Mouse (Mus musculus) stomach, embryonic 15.5 days (tissue): ENCODE measurements around the gene Minar1. TPM values are rescaled to one million over a fixed set of nuclear protein-coding genes. Genes with fewer than 3 reads are reported as not detected.

ENCODE experiments used
- ATAC-seq: fragments of 200-750 bp; cut with Nextera tagmentation; 2 replicates; pipeline ENCODE4 v1.8.0; 2017; ENCODE audit warnings: low read depth, moderate number of reproducible peaks, moderate TSS enrichment; ENCODE audit not compliant: insufficient read depth, low FRiP score
- H3K27ac ChIP-seq: fragments of 300-500 bp; sonication (generic); 2 replicates; pipeline ENCODE4 v1.5.1; 2015; ENCODE audit warnings: mild to moderate bottlenecking, inconsistent platforms
- H3K27me3 ChIP-seq: fragments of 300-500 bp; sonication (generic); replicated peaks from 2 replicates; pipeline ENCODE4 v1.6.1; 2015; ENCODE audit warnings: inconsistent platforms
- H3K36me3 ChIP-seq: fragments of 300-500 bp; sonication (generic); 2 replicates; pipeline ENCODE4 v1.6.1; 2015; ENCODE audit warnings: inconsistent platforms
- H3K4me1 ChIP-seq: fragments of 300-500 bp; sonication (generic); 2 replicates; pipeline ENCODE4 v1.6.1; 2015; ENCODE audit warnings: inconsistent platforms
- H3K4me2 ChIP-seq: fragments of 300-500 bp; sonication (generic); 2 replicates; pipeline ENCODE4 v1.6.1; 2015; ENCODE audit warnings: mild to moderate bottlenecking, inconsistent platforms
- H3K4me3 ChIP-seq: fragments of 300-500 bp; sonication (generic); replicated peaks from 2 replicates; pipeline ENCODE4 v1.5.1; 2015; ENCODE audit warnings: inconsistent platforms
- H3K9ac ChIP-seq: fragments of 300-500 bp; sonication (generic); 2 replicates; pipeline ENCODE4 v1.6.1; 2015; ENCODE audit warnings: inconsistent platforms
- H3K9me3 ChIP-seq: fragments of 300-500 bp; sonication (generic); 2 replicates; pipeline ENCODE4 v1.6.1; 2016; ENCODE audit warnings: inconsistent platforms
- WGBS: fragments of 180-500 bp; shearing (Covaris S2); methylation state at CpG from one replicate; pipeline ENCODE4 v1.1.7; 2015; 5-methylcytosine and 5-hydroxymethylcytosine counted together
- polyA plus RNA-seq: library from polyadenylated mRNA; unstranded; fragments of >200 nt; fragmentation: Nextera tagmentation; extraction: Ambion mirVana; gene quantifications from 2 replicates; pipeline ENCODE4 v1.2.1, GENCODE M21; 2015

Gene Minar1
- polyA plus RNA-seq, 1 experiment from 2014 or later: 0.08 TPM

- Histone ChIP-seq H3K4me1 (no peaks in the 10 kb centered on the region), H3K27me3 (no peaks in the 10 kb centered on the region), H3K4me2 (no peak overlapping the region), H3K9ac (no peak overlapping the region), H3K27ac (no peak overlapping the region), H3K9me3 (no peaks in the 10 kb centered on the region), H3K36me3 (no peaks in the 10 kb centered on the region), H3K4me3 (no peak overlapping the region)
- ATAC-seq: no peak
- WGBS: 90% methylated on average over 9 of the region's 9 CpGs
Measured at GRCm38 (mm10) chr9:89601891-89602290, 21.0 kb downstream of the Minar1 start.

DNA sequence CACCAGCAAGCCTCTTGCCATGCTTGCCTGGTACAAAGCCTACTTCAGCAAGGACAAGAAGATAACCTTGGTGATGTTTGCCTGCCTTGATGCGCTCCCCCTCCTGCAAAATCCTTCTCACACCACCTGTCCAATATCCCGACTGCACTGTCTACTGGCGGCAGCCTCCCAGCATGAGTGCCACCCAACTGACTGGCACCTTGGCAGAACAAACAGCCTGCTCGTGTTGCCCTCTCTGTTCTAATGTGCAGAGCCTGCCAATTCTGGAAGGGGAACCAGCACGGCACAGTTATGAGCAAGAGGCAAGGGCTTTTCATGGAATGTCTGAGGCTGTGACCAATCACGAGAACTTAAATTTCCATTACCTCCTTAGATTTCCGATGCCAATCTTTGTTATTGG is 22.2 kb downstream of the Minar1 start:
- Histone ChIP-seq H3K27ac (no peak overlapping the region), H3K4me1 (no peaks in the 10 kb centered on the region), H3K9me3 (no peaks in the 10 kb centered on the region), H3K4me3 (no peak overlapping the region), H3K9ac (no peak overlapping the region), H3K4me2 (no peak overlapping the region), H3K27me3 (no peaks in the 10 kb centered on the region), H3K36me3 (no peaks in the 10 kb centered on the region)
- no peak for ATAC-seq
- 86% methylated on average over 7 of the region's 7 CpGs for WGBS

DNA sequence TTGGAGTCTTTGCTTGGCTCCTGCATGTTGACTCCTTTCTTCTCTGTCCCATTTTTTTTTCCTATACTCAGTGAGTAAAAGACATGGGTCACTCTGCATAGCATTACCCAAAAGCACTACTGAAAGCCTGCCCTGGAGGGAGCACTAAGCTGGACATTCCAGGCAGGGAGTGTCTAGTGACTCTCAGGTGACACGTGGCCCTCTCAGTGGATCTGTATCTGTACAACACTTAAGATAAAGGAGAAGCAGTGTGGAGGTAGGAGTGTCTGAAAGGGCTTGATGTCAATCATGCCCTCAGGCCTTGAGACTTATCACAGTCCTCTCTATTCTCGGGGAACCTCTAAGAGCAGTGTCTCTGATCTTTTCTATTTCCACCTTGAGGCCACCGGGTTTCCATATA is 25.9 kb downstream of the Minar1 start:
- Histone ChIP-seq H3K4me3 (no peak overlapping the region), H3K4me1 (no peaks in the 10 kb centered on the region), H3K27me3 (no peaks in the 10 kb centered on the region), H3K4me2 (no peak overlapping the region), H3K9me3 (no peaks in the 10 kb centered on the region), H3K27ac (no peak overlapping the region), H3K36me3 (no peaks in the 10 kb centered on the region), H3K9ac (no peak overlapping the region)
- no peak for ATAC-seq
- 66% methylated on average over 3 of the region's 3 CpGs for whole genome bisulfite sequencing

DNA sequence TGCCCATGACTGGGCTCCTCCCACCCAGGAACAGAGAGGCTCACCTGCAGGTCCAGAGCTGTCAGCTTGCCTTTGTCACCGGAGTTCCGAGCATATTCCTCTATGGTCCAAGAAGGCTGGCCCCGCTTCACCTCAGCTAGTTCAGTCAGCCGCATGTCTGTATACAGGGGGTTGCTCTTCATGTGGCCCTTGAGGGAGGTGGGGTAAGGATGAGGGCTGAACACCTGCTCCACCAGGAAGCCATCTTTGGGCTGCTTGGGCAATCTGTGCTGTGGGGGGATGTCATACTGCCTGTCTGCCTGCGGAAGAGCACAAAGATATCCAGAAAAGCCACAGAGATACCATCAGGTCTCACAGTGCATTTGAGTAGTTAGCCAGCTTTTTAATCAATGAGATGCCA is 26.5 kb downstream of the Minar1 start:
- Histone ChIP-seq H3K36me3 (no peaks in the 10 kb centered on the region), H3K9me3 (no peaks in the 10 kb centered on the region), H3K4me1 (no peaks in the 10 kb centered on the region), H3K4me3 (no peak overlapping the region), H3K27ac (no peak overlapping the region), H3K4me2 (no peak overlapping the region), H3K27me3 (no peaks in the 10 kb centered on the region), H3K9ac (no peak overlapping the region)
- no peak for ATAC-seq
- WGBS: 88% methylated on average over 5 of the region's 5 CpGs

DNA sequence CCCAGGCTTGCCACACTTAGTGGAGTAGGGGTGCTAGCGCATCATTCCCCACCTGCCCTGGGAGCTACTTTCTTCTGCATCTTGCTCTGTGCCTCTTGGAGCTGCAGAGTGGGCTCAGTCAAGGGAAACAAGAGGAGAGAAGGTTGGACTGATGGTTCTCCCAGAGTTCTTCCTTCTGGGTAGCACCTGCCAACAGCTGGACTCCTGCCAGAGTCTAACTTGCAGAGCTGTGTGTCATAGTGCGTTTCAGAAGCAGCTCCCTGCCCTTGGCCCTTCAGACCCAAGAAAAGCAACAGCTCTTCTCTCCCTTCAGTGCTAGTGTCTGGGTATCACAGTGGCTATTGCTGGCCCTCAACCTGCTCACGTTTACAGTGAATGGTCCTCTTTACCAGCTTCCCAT is 30.5 kb downstream of the Minar1 start:
- H3K27ac ChIP-seq: no peak overlapping the region
- no peak overlapping the region for H3K4me2 ChIP-seq
- no peaks in the 10 kb centered on the region for H3K4me1 ChIP-seq
- no peak overlapping the region for H3K9ac ChIP-seq
- no peaks in the 10 kb centered on the region for H3K9me3 ChIP-seq
- no peak overlapping the region for H3K4me3 ChIP-seq
- H3K27me3 ChIP-seq: no peaks in the 10 kb centered on the region
- no peak for ATAC-seq
- H3K36me3 ChIP-seq: no peaks in the 10 kb centered on the region
- 79% methylated on average over 3 of the region's 3 CpGs for WGBS

DNA sequence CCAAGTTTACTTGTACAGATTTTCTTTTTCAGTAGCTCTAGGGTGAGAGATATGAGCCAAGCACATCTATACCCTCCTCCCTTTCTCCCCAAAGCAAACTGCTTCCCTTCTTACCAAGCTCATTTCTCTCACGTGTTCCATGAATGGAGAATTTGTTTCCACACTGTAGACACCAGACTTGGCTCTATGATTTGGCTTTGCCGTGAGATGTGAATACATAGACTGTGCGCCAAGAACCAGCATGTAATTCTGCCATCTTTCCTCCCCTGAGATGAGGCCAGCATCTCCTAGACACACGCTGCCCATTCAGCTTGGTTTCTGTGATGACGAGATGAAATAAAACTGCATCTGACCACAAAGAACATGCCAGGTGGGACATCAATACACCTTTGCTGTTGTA is 44.5 kb downstream of the Minar1 start:
- Histone ChIP-seq H3K27me3 (no peaks in the 10 kb centered on the region), H3K4me2 (no peak overlapping the region), H3K27ac (no peak overlapping the region), H3K4me3 (no peak overlapping the region), H3K9me3 (no peaks in the 10 kb centered on the region), H3K4me1 (no peaks in the 10 kb centered on the region), H3K9ac (no peak overlapping the region), H3K36me3 (no peaks in the 10 kb centered on the region)
- no peak for ATAC-seq
- 86% methylated on average over 5 of the region's 5 CpGs for WGBS

DNA sequence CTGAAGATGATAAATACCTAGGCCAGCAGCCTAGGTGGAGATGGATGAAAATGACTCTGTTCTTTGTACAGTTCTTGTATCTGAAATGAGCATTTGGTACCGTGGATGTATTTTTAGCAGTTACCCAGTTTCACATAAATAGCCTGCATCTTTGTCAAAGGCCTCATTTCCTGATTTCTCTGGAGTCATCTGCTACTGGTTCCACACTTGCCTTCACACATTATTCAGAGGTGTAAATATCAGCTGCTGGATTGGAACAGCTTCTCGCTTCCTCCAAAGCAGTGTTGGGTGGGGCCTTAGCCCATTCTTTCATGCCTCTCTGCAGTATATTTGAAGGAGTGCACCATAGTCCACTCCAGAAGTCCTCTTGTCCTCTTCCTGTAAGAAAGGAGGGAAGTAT is 70.3 kb downstream of the Minar1 start:
- WGBS: 67% methylated on average over 2 of the region's 2 CpGs
- no peak overlapping the region for H3K4me2 ChIP-seq
- no peak for ATAC-seq

More for the DNA sequence above, 70.3 kb downstream of the Minar1 start:
- no peaks in the 10 kb centered on the region for H3K36me3 ChIP-seq
- no peak overlapping the region for H3K9ac ChIP-seq
- no peaks in the 10 kb centered on the region for H3K9me3 ChIP-seq
- H3K4me1 ChIP-seq: no peaks in the 10 kb centered on the region
- no peaks in the 10 kb centered on the region for H3K27me3 ChIP-seq
- no peak overlapping the region for H3K4me3 ChIP-seq
- H3K27ac ChIP-seq: no peak overlapping the region

Other genes with a start within 250 kb of the Minar1 start
- 155 and 173 TPM in 2 replicates for gene Tmed3, start 81.9 kb upstream of the Minar1 start, polyA plus RNA-seq
- not detected in 2 replicates for gene Ankrd34c, start 115.3 kb upstream of the Minar1 start, polyA plus RNA-seq